Mouse (Mus musculus): ENCODE results near the gene Mnat1. TPM values are rescaled to one million over a fixed set of nuclear protein-coding genes. Genes with fewer than 3 reads are reported as not detected.

Mnat1 gene
- polyA plus RNA-seq, 1 experiment from 2014 or later = 23.2 TPM

GRCm38 (mm10) chr12:73170794-73171193, 47.3 kb downstream of the Mnat1 start:
- peaks cover 10% of the 10 kb centered on the region for H3K36me3 ChIP-seq (ENCODE audit: control insufficient read depth, insufficient read depth)
- H3K4me1 ChIP-seq (ENCODE audit: control insufficient read depth, insufficient read depth, low read length) = no peaks in the 10 kb centered on the region
- no peak for ATAC-seq (replicated peaks; ENCODE audit: extremely low read depth, insufficient read depth, low FRiP score)
- no peak overlapping the region for H3K27ac ChIP-seq (ENCODE audit: low read length)
- 71% methylated on average over 6 of the region's 6 CpGs for WGBS
- H3K9me3 ChIP-seq (replicated peaks; ENCODE audit: control insufficient read depth, low read length) = no peaks in the 10 kb centered on the region; the same call in 1 of the 2 replicates
- no peak overlapping the region for H3K9ac ChIP-seq (ENCODE audit: low read length)
- H3K4me3 ChIP-seq (ENCODE audit: low read length) = no peak overlapping the region
- no peaks in the 10 kb centered on the region for H3K27me3 ChIP-seq (ENCODE audit: control insufficient read depth, insufficient read depth, low read length)
- no peak overlapping the region for H3K4me2 ChIP-seq (ENCODE audit: low read depth, low read length)

- Histone ChIP-seq H3K4me2 (ENCODE audit: low read depth, low read length) (no peak overlapping the region), H3K9me3 (replicated peaks; ENCODE audit: control insufficient read depth, low read length) (no peaks in the 10 kb centered on the region), H3K9ac (ENCODE audit: low read length) (no peak overlapping the region), H3K4me1 (ENCODE audit: control insufficient read depth, insufficient read depth, low read length) (no peaks in the 10 kb centered on the region), H3K27me3 (ENCODE audit: control insufficient read depth, insufficient read depth, low read length) (no peaks in the 10 kb centered on the region), H3K27ac (ENCODE audit: low read length) (no peak overlapping the region), H3K4me3 (ENCODE audit: low read length) (no peak overlapping the region), H3K36me3 (ENCODE audit: control insufficient read depth, insufficient read depth) (peaks cover 3% of the 10 kb centered on the region)
- no peak for ATAC-seq (replicated peaks; ENCODE audit: extremely low read depth, insufficient read depth, low FRiP score)
- WGBS = 88% methylated on average over 8 of the region's 8 CpGs
Measured at GRCm38 (mm10) chr12:73183896-73184295, 60.4 kb downstream of the Mnat1 start.

GRCm38 (mm10) chr12:73197363-73197762, 73.8 kb downstream of the Mnat1 start:
- H3K27ac ChIP-seq (ENCODE audit: low read length) = no peak overlapping the region
- peaks cover 9% of the 10 kb centered on the region for H3K4me1 ChIP-seq (ENCODE audit: control insufficient read depth, insufficient read depth, low read length)
- no peak overlapping the region for H3K4me2 ChIP-seq (ENCODE audit: low read depth, low read length)
- ATAC-seq (replicated peaks; ENCODE audit: extremely low read depth, insufficient read depth, low FRiP score) = no peak
- no peak overlapping the region for H3K4me3 ChIP-seq (ENCODE audit: low read length)
- H3K9me3 ChIP-seq (replicated peaks; ENCODE audit: control insufficient read depth, low read length) = no peaks in the 10 kb centered on the region
- 0 out of 2 replicates have a peak, but pooled peaks cover 2% of the 10 kb centered on the region for H3K36me3 ChIP-seq (ENCODE audit: control insufficient read depth, insufficient read depth)
- no peak overlapping the region for H3K9ac ChIP-seq (ENCODE audit: low read length)
- H3K27me3 ChIP-seq (ENCODE audit: control insufficient read depth, insufficient read depth, low read length) = no peaks in the 10 kb centered on the region
- 87% methylated on average over 6 of the region's 6 CpGs for WGBS

- Histone ChIP-seq H3K4me1 (ENCODE audit: control insufficient read depth, insufficient read depth, low read length) (peaks cover 9% of the 10 kb centered on the region), H3K36me3 (ENCODE audit: control insufficient read depth, insufficient read depth) (0 out of 2 replicates have a peak, but pooled peaks cover under 1% of the 10 kb centered on the region), H3K9ac (ENCODE audit: low read length) (no peak overlapping the region), H3K27ac (ENCODE audit: low read length) (no peak overlapping the region), H3K9me3 (replicated peaks; ENCODE audit: control insufficient read depth, low read length) (no peaks in the 10 kb centered on the region), H3K4me3 (ENCODE audit: low read length) (no peak overlapping the region), H3K27me3 (ENCODE audit: control insufficient read depth, insufficient read depth, low read length) (no peaks in the 10 kb centered on the region), H3K4me2 (ENCODE audit: low read depth, low read length) (no peak overlapping the region)
- ATAC-seq (replicated peaks; ENCODE audit: extremely low read depth, insufficient read depth, low FRiP score) = no peak
- WGBS = 49% methylated on average over 1 of the region's 1 CpGs
Measured at GRCm38 (mm10) chr12:73198451-73198850, 74.9 kb downstream of the Mnat1 start.

GRCm38 (mm10) chr12:73199375-73199774, 75.9 kb downstream of the Mnat1 start:
- no peaks in the 10 kb centered on the region for H3K36me3 ChIP-seq (ENCODE audit: control insufficient read depth, insufficient read depth)
- H3K9ac ChIP-seq (ENCODE audit: low read length) = no peak overlapping the region
- no peak overlapping the region for H3K4me3 ChIP-seq (ENCODE audit: low read length)
- H3K4me1 ChIP-seq (ENCODE audit: control insufficient read depth, insufficient read depth, low read length) = peaks cover 9% of the 10 kb centered on the region
- no peak overlapping the region for H3K4me2 ChIP-seq (ENCODE audit: low read depth, low read length)
- H3K27me3 ChIP-seq (ENCODE audit: control insufficient read depth, insufficient read depth, low read length) = no peaks in the 10 kb centered on the region
- H3K27ac ChIP-seq (ENCODE audit: low read length) = no peak overlapping the region
- WGBS = 43% methylated on average over 7 of the region's 7 CpGs
- H3K9me3 ChIP-seq (replicated peaks; ENCODE audit: control insufficient read depth, low read length) = no peaks in the 10 kb centered on the region
- peak; percentile 55; the same call in 1 of the 2 replicates for ATAC-seq (replicated peaks; ENCODE audit: extremely low read depth, insufficient read depth, low FRiP score)

- no peak overlapping the region for H3K4me3 ChIP-seq (ENCODE audit: low read length)
- H3K36me3 ChIP-seq (ENCODE audit: control insufficient read depth, insufficient read depth) = no peaks in the 10 kb centered on the region
- 30% methylated on average over 3 of the region's 3 CpGs for WGBS
- H3K9me3 ChIP-seq (replicated peaks; ENCODE audit: control insufficient read depth, low read length) = no peaks in the 10 kb centered on the region
- H3K4me1 ChIP-seq (ENCODE audit: control insufficient read depth, insufficient read depth, low read length) = peaks cover 19% of the 10 kb centered on the region
- ATAC-seq (replicated peaks; ENCODE audit: extremely low read depth, insufficient read depth, low FRiP score) = no peak
- no peaks in the 10 kb centered on the region for H3K27me3 ChIP-seq (ENCODE audit: control insufficient read depth, insufficient read depth, low read length)
- H3K27ac ChIP-seq (ENCODE audit: low read length) = no peak overlapping the region
- no peak overlapping the region for H3K4me2 ChIP-seq (ENCODE audit: low read depth, low read length)
- H3K9ac ChIP-seq (ENCODE audit: low read length) = no peak overlapping the region
Measured at GRCm38 (mm10) chr12:73201587-73201986, 78.1 kb downstream of the Mnat1 start.

GRCm38 (mm10) chr12:73205710-73206649, 82.5 kb downstream of the Mnat1 start:
- Histone ChIP-seq H3K4me2 (ENCODE audit: low read depth, low read length) (no peak overlapping the region), H3K9ac (ENCODE audit: low read length) (no peak overlapping the region), H3K4me3 (ENCODE audit: low read length) (no peak overlapping the region), H3K9me3 (replicated peaks; ENCODE audit: control insufficient read depth, low read length) (no peaks in the 10 kb centered on the region), H3K27ac (ENCODE audit: low read length) (peak overlapping the region; percentile 78), H3K4me1 (ENCODE audit: control insufficient read depth, insufficient read depth, low read length) (peaks cover 23% of the 10 kb centered on the region), H3K27me3 (ENCODE audit: control insufficient read depth, insufficient read depth, low read length) (no peaks in the 10 kb centered on the region), H3K36me3 (ENCODE audit: control insufficient read depth, insufficient read depth) (no peaks in the 10 kb centered on the region)
- peak; percentile 81; the same call in 1 of the 2 replicates for ATAC-seq (replicated peaks; ENCODE audit: extremely low read depth, insufficient read depth, low FRiP score)
- WGBS = 57% methylated on average over 11 of the region's 11 CpGs

- peak overlapping the region; percentile 78 for H3K27ac ChIP-seq (ENCODE audit: low read length)
- no peaks in the 10 kb centered on the region for H3K9me3 ChIP-seq (replicated peaks; ENCODE audit: control insufficient read depth, low read length)
Measured at GRCm38 (mm10) chr12:73207008-73207407, 83.5 kb downstream of the Mnat1 start.

GRCm38 (mm10) chr12:73207461-73207860, 83.9 kb downstream of the Mnat1 start:
- no peak for ATAC-seq (replicated peaks; ENCODE audit: extremely low read depth, insufficient read depth, low FRiP score)
- 49% methylated on average over 1 of the region's 1 CpGs for WGBS
- peak overlapping the region; percentile 82 for H3K27ac ChIP-seq (ENCODE audit: low read length)

More at GRCm38 (mm10) chr12:73207008-73207407, 83.5 kb downstream of the Mnat1 start:
- Histone ChIP-seq H3K36me3 (ENCODE audit: control insufficient read depth, insufficient read depth) (no peaks in the 10 kb centered on the region), H3K9ac (ENCODE audit: low read length) (no peak overlapping the region), H3K27me3 (ENCODE audit: control insufficient read depth, insufficient read depth, low read length) (no peaks in the 10 kb centered on the region), H3K4me1 (ENCODE audit: control insufficient read depth, insufficient read depth, low read length) (peaks cover 21% of the 10 kb centered on the region), H3K4me3 (ENCODE audit: low read length) (no peak overlapping the region), H3K4me2 (ENCODE audit: low read depth, low read length) (no peak overlapping the region)
- WGBS = 37% methylated on average over 4 of the region's 4 CpGs
- ATAC-seq (replicated peaks; ENCODE audit: extremely low read depth, insufficient read depth, low FRiP score) = no peak

More at GRCm38 (mm10) chr12:73207461-73207860, 83.9 kb downstream of the Mnat1 start:
- Histone ChIP-seq H3K9ac (ENCODE audit: low read length) (0 out of 2 replicates have a peak overlapping the region, but pooled peaks have one; percentile 11), H3K4me2 (ENCODE audit: low read depth, low read length) (no peak overlapping the region), H3K9me3 (replicated peaks; ENCODE audit: control insufficient read depth, low read length) (no peaks in the 10 kb centered on the region), H3K36me3 (ENCODE audit: control insufficient read depth, insufficient read depth) (no peaks in the 10 kb centered on the region), H3K4me1 (ENCODE audit: control insufficient read depth, insufficient read depth, low read length) (peaks cover 21% of the 10 kb centered on the region), H3K4me3 (ENCODE audit: low read length) (no peak overlapping the region), H3K27me3 (ENCODE audit: control insufficient read depth, insufficient read depth, low read length) (no peaks in the 10 kb centered on the region)

Measured in heart, embryonic 16.5 days (tissue).